In genomic region chr1:131199976-131200375, GRCm38 (mm10) we compare ENCODE assay signal across 1 mouse cellular context.
TF ChIP-seq lines count a peak whose summit lies in the region.

No protein-coding gene starts in this region.

TF ChIP-seq in MEL, 35 proteins besides CTCF, POLR2A, EP300 and RAD21 (continued from another document):
- no peak; the same call in 1 of the 2 replicates for TF ChIP-seq ZMIZ1 (IDR thresholded peaks at IDR 0.05; ENCODE audit: low read depth, low read length)
- peak; percentile 31 for TF ChIP-seq SMC3 (IDR thresholded peaks at IDR 0.05; ENCODE audit: low read depth, low read length)
- peak; percentile 86; the same call in 1 of the 2 replicates for TF ChIP-seq MXI1 (IDR thresholded peaks at IDR 0.05; ENCODE audit: low read depth, low read length)
- TF ChIP-seq MAX (IDR thresholded peaks at IDR 0.05; ENCODE audit: low read length): peak; percentile 77; the same call in 1 of the 2 replicates
- 0 out of 2 replicates have a peak, but pooled peaks have one; percentile 21 for TF ChIP-seq NRF1 (IDR thresholded peaks at IDR 0.05; ENCODE audit: insufficient read depth, low read depth, low read length, poor library complexity, severe bottlenecking)
- TF ChIP-seq MAZ (IDR thresholded peaks at IDR 0.05; ENCODE audit: low read depth, low read length): peak; percentile 97
- peak; percentile 54 for TF ChIP-seq ETS1 (IDR thresholded peaks at IDR 0.05; ENCODE audit: low read depth, low read length)
- TF ChIP-seq RCOR1 (IDR thresholded peaks at IDR 0.05; ENCODE audit: low read depth, low read length): no peak; the same call in 1 of the 2 replicates
- TF ChIP-seq POLR2AphosphoS5 (IDR thresholded peaks at IDR 0.05; ENCODE audit: borderline replicate concordance, low read depth, low read length): no peak
